Mouse (Mus musculus): Measurements from ENCODE around the gene Timm22.

- TF ChIP-seq FLI1 (IDR thresholded peaks at IDR 0.05; ENCODE audit: low read length) = no peak
- no peak for TF ChIP-seq GATA1 (IDR thresholded peaks at IDR 0.05; ENCODE audit: borderline replicate concordance, low read length)
These were observed 39.5 kb downstream of the Timm22 start for GRCm38 (mm10) chr11:76446251-76446650.

All from megakaryocyte, embryonic 14.5 days (primary cell).